Mouse (Mus musculus) cerebellum, adult 2 months (tissue): Measurements from ENCODE around the gene Sptbn1. TPM values are rescaled to one million over a fixed set of nuclear protein-coding genes. Genes with fewer than 3 reads are reported as not detected.

Experiments
- DNase-seq, 2 experiments: peaks; one replicate each; pipeline ENCODE4 v3.0.0; 2021
- H3K27ac ChIP-seq: fragments of 200-500 bp; 2 replicates; pipeline ENCODE4 v1.5.1; 2012; ENCODE audit warnings: low read length, control low read depth, inconsistent platforms; ENCODE audit not compliant: insufficient read depth
- H3K27me3 ChIP-seq: fragments of 200-500 bp; 2 replicates; pipeline ENCODE4 v1.6.1; 2012; ENCODE audit warnings: inconsistent platforms, mild to moderate bottlenecking, low read length, moderate library complexity; ENCODE audit not compliant: control insufficient read depth, insufficient read depth
- H3K4me1 ChIP-seq: fragments of 200-500 bp; 2 replicates; pipeline ENCODE4 v1.6.1; 2011; ENCODE audit warnings: low read length; ENCODE audit not compliant: control insufficient read depth, insufficient read depth
- H3K4me3 ChIP-seq: fragments of 200-500 bp; replicated peaks from 2 replicates; pipeline ENCODE3; 2011; ENCODE audit warnings: mild to moderate bottlenecking, low read depth, low read length, control low read depth; ENCODE audit not compliant: insufficient read depth
- CTCF ChIP-seq: fragments of 200-500 bp; IDR thresholded peaks from 2 replicates; pipeline ENCODE4 v1.5.1; 2011; ENCODE audit warnings: low read depth, mild to moderate bottlenecking, control low read depth, low read length, moderate library complexity, borderline replicate concordance; ENCODE audit not compliant: insufficient read depth
- POLR2A ChIP-seq: fragments of 200-500 bp; IDR thresholded peaks from 2 replicates; pipeline ENCODE4 v1.6.1; 2011; ENCODE audit warnings: low read length, control low read depth, borderline replicate concordance; ENCODE audit not compliant: insufficient read depth
- WGBS: fragments of 180-500 bp; shearing (Covaris S2); methylation state at CpG from one replicate; pipeline ENCODE4 v1.1.7; 2018; 5-methylcytosine and 5-hydroxymethylcytosine counted together
- polyA plus RNA-seq: library from polyadenylated mRNA; depleted of rRNA; stranded (reverse); fragments of >200 nt; gene quantifications from 2 replicates; pipeline ENCODE4 v1.2.3, GENCODE M21; 2012

Gene Sptbn1
- polyA plus RNA-seq, 1 experiment = 244 TPM

DNA sequence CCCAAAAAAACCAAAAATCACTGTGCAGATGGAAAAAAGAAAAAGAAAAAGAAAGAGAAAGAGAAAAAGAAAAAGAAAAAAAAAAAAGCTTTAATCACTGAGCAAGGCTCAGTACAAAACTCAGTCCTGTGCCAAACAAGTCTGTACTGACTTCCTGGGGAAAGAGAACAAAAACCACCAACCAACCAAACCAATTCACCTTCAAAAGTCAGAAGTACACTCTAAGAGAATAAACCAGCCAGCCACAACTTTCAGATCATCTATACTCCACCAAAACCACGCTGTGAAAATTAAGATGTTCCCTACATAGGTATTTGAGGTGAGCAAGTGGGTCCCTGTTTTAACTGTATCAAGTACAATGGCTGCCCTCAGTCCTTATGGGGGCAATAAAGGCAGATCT lies 141.1 kb downstream of the Sptbn1 start:
- Histone ChIP-seq H3K4me1 (no peaks in the 10 kb centered on the region), H3K27ac (no peak overlapping the region), H3K4me3 (no peak overlapping the region), H3K27me3 (no peaks in the 10 kb centered on the region)
- TF ChIP-seq CTCF (no peak), POLR2A (no peak)
- DNase-seq = no peak
- WGBS = 90% methylated on average over 1 of the region's 1 CpGs

DNA sequence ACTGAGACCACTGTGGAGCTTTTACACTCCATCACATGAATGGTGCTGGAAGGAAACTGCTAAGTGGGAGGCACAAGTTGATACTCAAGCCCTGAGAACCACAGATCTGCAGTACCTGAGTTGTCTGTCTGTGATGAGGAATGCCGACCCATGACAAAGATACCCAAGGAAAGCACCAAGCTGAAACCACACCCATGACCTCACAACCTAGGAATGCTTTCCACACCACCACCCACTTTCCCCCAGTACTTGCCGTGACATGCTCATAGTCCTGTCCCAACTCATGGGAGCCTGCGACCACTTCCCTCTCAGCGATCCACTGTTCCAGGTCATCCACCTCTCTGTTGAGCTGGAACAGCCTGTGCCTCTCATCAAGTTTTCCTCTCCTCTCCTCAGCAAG lies 149.9 kb downstream of the Sptbn1 start:
- H3K27me3 ChIP-seq = no peaks in the 10 kb centered on the region
- DNase-seq = no peak
- no peak overlapping the region for H3K4me3 ChIP-seq
- no peak overlapping the region for H3K27ac ChIP-seq
- H3K4me1 ChIP-seq = no peaks in the 10 kb centered on the region
- TF ChIP-seq POLR2A = no peak
- TF ChIP-seq CTCF = no peak
- WGBS = 95% methylated on average over 4 of the region's 4 CpGs

DNA sequence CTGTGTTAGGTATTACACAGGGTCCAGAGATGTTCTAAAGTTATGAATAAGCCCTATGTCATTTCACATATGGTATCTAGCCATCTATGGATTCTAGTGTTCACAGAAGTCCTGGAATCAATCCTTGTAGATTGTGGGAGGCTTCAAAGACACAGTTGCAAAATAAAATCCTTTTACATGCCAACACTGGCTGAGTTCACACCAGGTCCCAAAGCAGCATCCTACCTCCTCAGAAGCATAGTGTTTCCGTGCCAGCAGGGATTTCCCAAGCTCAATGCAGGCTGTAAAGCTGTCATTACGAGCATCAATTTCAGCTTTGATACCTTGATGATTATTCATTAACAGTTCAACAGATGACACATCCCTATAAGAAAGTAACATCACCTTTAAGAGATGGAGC lies 154.3 kb downstream of the Sptbn1 start:
- Histone ChIP-seq H3K4me1 (no peaks in the 10 kb centered on the region), H3K4me3 (no peak overlapping the region), H3K27ac (no peak overlapping the region), H3K27me3 (no peaks in the 10 kb centered on the region)
- TF ChIP-seq POLR2A (no peak), CTCF (no peak)
- 39% methylated on average over 2 of the region's 2 CpGs for WGBS
- DNase-seq = no peak

DNA sequence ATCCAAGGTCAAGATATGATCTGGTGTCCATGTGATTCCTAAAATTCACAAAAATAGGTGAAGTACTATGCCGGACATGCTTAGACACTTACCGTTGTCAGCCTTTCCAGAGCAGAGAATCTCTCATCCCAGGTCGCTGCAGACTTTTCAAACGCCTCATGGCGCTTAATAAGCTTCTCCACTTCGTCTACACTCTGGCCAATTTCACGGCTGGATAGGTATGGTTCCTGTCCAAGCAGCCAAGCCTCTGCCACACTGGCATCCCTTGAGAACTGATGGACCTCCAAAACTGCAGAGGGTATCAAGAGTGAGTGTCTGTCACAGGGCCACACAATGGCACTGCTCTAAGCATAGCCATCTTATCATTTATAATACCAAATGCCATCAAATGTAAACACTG lies 157.3 kb downstream of the Sptbn1 start:
- DNase-seq = peak; percentile 37 to 38
- Histone ChIP-seq H3K4me1 (no peaks in the 10 kb centered on the region), H3K4me3 (no peak overlapping the region), H3K27ac (no peak overlapping the region), H3K27me3 (no peaks in the 10 kb centered on the region)
- no peak for TF ChIP-seq CTCF
- no peak for TF ChIP-seq POLR2A
- WGBS = 26% methylated on average over 7 of the region's 7 CpGs

DNA sequence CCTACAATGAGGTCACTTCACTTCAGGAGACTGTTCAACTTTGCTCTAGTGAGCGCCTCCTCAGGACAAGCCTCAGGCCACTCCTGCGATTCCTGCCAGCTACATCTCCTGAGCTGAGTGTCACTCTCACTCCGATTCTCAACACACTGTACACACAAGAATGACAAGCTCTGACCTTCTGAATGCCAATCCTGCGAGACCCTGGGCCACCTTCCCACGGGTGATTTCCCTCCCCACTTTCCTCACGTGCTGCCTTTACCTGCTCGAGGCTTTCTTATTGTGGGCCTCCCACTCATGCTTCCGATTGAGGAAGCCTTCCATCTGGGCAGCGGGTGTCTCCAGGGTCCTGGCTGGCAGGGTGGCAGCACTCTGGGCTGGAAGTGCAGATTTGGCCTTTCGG lies 163.8 kb downstream of the Sptbn1 start:
- no peak overlapping the region for H3K27ac ChIP-seq
- no peak overlapping the region for H3K4me3 ChIP-seq
- H3K27me3 ChIP-seq = no peaks in the 10 kb centered on the region
- TF ChIP-seq POLR2A = no peak
- TF ChIP-seq CTCF = no peak
- H3K4me1 ChIP-seq = no peaks in the 10 kb centered on the region
- DNase-seq = no peak
- WGBS = 91% methylated on average over 10 of the region's 10 CpGs

DNA sequence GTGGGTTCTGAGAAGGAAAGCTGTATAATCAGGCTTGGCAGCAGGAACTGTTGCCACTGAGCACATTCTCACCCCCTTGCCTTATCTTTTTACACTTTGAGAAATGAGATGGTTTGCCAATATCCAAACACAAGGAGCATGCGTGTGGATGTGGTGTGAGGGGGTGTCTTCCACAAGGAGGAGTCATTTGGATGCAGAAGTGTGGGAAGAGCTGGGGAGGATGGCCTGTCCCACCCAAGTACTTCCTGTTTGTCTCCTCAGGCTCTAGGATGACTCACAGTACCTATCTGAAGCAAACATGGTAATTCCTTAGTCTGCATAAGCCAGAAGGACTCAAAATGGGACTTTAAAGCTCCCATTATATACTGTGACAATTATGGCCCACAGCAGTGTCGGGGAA lies 165.4 kb downstream of the Sptbn1 start:
- Histone ChIP-seq H3K4me3 (no peak overlapping the region), H3K27ac (no peak overlapping the region), H3K4me1 (no peaks in the 10 kb centered on the region), H3K27me3 (no peaks in the 10 kb centered on the region)
- no peak for DNase-seq
- WGBS = 90% methylated on average over 2 of the region's 2 CpGs
- TF ChIP-seq CTCF = no peak
- TF ChIP-seq POLR2A = no peak

DNA sequence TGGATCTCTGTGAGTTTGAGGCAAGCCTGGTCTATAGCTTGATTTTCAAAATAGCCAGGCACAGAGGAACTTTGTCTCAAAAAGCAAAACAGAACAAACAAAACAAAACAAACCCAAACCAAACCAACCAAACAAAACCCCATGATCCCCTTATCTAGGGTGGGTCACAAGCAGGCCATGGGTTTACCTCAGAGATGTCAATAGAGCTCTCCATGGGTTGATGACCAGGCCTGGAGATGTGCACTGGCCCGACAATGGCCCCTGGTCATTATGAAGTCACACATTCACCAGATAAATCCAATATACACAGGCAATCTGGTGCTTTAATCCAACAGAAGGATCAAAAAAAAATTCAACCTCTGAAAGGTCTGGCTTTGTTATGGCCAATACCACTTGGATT lies 166.2 kb downstream of the Sptbn1 start:
- no peak for TF ChIP-seq POLR2A
- TF ChIP-seq CTCF = no peak
- no peak for DNase-seq
- H3K27me3 ChIP-seq = no peaks in the 10 kb centered on the region
- no peak overlapping the region for H3K4me3 ChIP-seq
- 95% methylated on average over 1 of the region's 1 CpGs for WGBS
- no peaks in the 10 kb centered on the region for H3K4me1 ChIP-seq
- no peak overlapping the region for H3K27ac ChIP-seq

DNA sequence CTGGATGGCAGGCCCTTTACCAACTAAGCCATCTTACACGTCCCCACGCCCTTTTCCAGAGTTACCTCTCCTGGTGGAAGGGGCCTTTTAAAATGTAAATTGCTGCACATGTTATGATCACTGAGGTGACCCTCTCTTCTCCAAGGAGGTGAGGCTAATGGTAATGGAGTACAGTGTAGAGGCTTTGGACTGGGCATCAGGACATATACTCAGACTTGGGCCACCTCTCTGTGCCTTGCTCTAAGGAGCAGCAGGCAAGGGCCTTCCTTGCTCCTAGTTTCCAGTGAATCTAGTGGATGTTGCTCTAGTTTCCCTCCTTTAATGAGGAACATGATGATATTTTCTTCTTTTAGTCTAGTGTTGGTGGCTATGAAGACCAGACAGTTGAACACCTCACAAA lies 166.8 kb downstream of the Sptbn1 start:
- no peaks in the 10 kb centered on the region for H3K4me1 ChIP-seq
- no peaks in the 10 kb centered on the region for H3K27me3 ChIP-seq
- no peak overlapping the region for H3K4me3 ChIP-seq
- no peak overlapping the region for H3K27ac ChIP-seq
- WGBS = 91% methylated on average over 2 of the region's 2 CpGs
- DNase-seq = no peak
- TF ChIP-seq CTCF (no peak), POLR2A (no peak)
